Mouse (Mus musculus) right cerebral cortex, postnatal 4 days (tissue): Measurements from ENCODE around the gene Usp5.
A peak's percentile ranks its signal among the peaks of the same experiment; 100 is the strongest.
"Not testable (repeated sequence)": the region's sequence is repeated elsewhere in the genome, so short reads cannot be mapped to it uniquely, and the experiment has no call there.

Experiments
- DNase-seq: peaks from one replicate; pipeline ENCODE4 v3.0.0-alpha.2; 2022

Usp5 gene

GRCm38 (mm10) chr6:124810566-124811402, 18.5 kb downstream of the Usp5 start:
- not testable (repeated sequence) for DNase-seq

DNA sequence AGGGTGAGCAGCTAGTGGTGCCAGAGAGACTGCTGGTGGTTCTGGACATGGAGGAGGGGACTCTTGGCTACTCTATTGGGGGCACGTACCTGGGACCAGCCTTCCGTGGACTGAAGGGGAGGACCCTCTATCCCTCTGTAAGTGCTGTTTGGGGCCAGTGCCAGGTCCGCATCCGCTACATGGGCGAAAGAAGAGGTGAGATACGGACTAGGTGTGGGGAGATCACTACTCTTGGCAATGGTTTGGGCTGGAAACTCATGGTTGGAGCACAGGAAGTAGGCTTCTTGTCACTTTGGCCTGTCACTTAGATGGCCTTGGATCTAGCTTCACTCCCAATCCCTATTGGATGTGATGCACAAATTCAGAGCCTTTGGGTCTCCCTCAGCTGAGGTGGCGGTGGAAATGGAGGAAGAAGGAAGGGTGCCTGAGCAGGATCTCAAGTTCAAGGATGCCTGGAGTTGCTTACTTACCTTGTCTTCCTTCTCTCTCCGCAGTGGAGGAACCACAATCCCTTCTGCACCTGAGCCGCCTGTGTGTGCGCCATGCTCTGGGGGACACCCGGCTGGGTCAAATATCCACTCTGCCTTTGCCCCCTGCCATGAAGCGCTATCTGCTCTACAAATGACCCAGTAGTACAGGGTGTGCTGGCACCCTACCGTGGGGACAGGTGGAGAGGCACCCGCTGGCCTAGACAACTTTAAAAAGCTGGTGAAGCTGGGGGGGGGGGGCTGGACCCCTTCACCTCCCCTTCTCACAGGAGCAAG, 19.3 kb downstream of the Usp5 start:
- DNase-seq: no peak

DNA sequence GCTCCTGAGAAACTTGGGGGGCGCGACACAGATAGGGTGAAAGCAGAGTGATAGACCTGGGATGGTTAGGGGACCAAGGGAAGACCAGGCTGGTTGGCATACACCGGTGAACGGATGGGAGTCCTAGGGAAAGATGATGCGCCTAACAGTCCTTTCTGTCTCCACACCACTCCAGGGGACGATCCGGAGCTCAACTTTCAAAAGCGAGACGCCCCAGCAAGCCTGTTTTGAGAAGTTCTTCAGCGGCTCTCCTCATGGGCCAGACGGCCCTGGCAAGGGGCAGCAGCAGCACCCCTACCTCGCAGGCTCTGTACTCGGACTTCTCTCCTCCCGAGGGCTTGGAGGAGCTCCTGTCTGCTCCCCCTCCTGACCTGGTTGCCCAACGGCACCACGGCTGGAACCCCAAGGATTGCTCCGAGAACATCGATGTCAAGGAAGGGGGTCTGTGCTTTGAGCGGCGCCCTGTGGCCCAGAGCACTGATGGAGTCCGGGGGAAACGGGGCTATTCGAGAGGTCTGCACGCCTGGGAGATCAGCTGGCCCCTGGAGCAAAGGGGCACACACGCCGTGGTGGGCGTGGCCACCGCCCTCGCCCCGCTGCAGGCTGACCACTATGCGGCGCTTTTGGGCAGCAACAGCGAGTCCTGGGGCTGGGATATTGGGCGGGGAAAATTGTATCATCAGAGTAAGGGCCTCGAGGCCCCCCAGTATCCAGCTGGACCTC, 20.1 kb downstream of the Usp5 start:
- peak; percentile 69 for DNase-seq

DNA sequence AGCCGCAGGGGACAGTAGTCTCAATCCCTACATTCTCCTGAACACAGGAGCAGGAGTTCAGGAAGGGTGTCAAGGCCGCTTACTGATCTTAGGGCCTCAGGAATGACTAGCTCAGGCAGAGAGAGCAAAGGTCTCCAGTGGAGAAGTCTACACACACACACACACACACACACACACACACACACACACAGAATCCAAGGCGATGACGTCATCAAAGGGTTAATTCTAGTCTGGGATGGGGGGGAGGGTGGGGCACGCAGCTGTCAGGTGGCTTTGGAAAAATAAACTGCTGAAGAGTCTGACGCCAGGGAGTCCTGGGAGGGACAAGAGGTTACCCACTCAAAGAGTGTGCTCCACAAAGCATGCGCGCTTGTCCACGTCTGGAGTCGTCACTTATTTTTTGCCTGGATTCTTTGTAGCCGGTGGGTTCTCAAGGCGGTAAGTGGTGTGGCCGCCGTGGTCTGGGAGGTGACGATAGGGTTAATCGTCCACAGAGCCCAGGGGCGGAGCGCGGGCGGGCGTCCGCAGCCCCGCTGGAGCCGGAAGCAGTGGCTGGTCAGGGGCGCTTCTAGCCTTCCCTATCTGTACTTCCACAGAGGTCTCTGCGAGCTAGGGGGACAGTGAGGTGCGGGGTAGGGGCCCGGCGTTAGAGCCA, 20.8 kb downstream of the Usp5 start, which contains the start of gene Spsb2:
Gene Spsb2 (plus strand): TSS at position 304 of the 655 bp plus-strand sequence.
- DNase-seq: peak; percentile 55

DNA sequence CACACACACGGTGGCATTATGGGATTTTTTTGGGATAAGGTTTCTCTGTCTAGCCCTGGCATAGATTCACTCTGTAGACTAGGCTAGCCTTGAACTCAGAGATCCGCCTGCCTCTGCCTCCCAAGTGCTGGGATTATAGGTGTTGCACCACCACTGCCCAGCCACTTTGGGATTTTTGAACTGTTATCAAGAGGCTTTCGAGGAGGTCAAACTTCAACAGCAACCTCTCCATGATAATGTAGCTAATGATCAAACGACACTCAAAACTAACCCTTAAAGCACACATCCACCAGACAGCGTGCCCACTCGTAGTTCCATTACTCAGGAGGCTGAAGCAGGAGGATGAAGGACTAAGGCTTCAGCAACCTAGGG, 21.3 kb downstream of the Usp5 start:
- DNase-seq: no peak

GRCm38 (mm10) chr6:124807366-124807765, 21.9 kb downstream of the Usp5 start:
- DNase-seq: no peak

DNA sequence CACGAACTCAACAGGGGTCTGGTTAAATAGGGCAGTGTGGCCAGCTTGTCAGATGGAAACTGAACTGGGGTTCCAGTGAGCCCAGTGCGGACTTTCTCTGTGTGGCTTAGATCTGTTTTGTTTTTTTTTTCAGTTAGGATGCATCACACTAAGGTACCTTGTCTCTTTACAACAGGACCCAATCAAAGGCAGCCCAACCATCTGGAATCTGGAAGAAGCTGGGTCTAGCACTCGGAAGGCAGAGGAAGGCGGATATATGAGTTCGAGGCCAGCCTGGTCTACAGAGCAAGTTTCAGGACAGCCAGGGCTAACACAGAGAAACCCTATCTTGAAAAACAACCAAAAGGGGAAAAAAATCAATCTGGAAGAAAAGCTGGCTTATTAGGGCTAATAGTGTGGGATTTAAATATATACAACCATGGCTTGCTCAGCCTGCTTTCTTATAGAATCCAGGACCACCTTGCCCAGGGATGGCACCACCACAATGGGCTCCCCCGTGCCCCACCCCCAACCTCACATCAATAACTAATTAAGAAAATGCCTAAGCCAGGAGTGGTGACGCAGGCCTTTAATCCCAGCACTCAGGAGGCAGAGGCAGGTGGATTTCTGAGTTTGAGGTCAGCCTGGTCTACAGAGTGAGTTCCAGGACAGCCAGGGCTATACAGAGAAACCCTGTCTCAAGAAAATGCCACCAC, 22.7 kb downstream of the Usp5 start:
- no peak for DNase-seq

- DNase-seq: peak; percentile 95
Measured at GRCm38 (mm10) chr6:124805341-124806321, 23.7 kb downstream of the Usp5 start.

GRCm38 (mm10) chr6:124804341-124804740, 24.9 kb downstream of the Usp5 start:
- DNase-seq: no peak

GRCm38 (mm10) chr6:124803691-124804090, 25.6 kb downstream of the Usp5 start:
- not testable (repeated sequence) for DNase-seq

GRCm38 (mm10) chr6:124803061-124803460, 26.2 kb downstream of the Usp5 start:
- no peak for DNase-seq

DNA sequence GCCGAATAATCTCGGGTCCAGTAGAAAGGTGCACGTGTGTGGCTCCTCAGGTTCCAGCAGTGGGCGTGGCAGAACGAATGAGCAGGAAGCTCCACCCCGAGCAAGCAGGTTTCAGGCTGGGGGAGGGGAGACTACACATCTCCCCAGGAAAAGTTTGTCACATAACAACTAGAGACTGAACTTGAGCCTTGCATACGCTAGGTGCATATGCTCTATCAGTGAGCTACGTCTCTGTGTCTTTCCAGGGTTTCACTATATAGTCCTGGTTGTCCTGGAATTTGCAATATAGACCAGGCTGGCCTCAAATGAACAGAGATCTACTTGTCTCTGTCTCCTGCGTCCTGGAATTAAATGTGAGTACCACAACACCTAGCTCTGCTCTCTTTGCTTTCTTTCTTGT, 26.9 kb downstream of the Usp5 start:
- not testable (repeated sequence) for DNase-seq

- DNase-seq: no peak
Measured at GRCm38 (mm10) chr6:124796200-124796599, 33.1 kb downstream of the Usp5 start.

DNA sequence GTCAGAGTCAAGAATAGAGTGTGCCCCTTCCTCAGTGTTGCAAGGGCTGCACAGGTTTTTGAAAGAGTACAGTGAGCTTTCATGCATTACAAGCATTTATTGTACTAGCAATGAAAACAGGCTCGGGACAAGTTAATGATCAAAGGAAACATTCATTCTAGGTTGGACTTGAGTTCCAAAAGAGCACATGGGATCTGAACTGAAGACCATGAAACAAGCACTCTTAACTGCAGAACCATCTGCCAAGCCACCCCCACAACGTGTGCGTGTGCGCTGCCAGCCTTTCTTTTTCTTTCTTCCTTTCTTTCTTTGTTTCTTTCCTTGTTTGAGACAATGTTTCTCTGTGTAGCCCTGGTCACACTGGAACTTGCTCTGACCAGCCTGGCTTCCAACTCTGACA, 33.5 kb downstream of the Usp5 start:
- no peak for DNase-seq

DNA sequence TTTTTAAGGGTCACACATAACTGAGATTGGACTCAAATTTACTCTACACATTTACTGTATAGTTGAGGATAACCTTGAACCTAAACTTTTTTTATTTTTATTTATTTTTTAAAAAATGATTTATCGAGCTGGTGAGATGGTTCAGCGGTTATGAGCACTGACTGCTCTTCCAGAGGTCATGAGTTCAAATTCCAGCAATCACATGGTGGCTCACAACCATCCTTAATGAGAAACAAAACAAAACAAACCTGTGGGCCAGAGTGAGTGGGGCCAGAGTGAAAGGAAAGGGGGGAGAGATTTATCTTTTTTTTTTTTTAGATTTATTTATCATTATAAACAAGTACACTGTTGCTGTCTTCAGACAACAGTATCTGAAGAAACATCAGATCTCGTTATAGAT, 37.4 kb downstream of the Usp5 start:
- DNase-seq: no peak

DNA sequence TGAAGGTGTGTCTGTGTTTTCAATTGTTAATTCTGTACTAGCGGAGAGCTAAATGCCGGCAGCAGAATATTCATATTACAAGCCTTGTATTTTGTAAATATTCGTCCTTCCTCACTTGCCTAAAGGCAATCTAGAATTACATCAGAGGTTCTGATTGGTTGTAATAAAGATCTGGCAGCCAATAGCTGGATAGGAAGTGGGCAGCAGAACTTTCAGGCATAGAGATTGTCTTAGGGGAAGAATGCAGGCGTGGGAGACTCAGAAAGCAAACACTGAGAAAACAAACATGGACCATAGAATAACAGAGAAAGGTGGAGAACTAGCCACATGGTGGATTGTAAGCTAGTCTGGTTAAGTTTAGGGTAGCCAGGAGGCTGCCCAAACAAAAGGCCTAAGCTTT, 39.2 kb downstream of the Usp5 start:
- DNase-seq: no peak

GRCm38 (mm10) chr6:124789519-124789918, 39.8 kb downstream of the Usp5 start:
- DNase-seq: no peak

GRCm38 (mm10) chr6:124787722-124788121, 41.6 kb downstream of the Usp5 start:
- DNase-seq: no peak

DNA sequence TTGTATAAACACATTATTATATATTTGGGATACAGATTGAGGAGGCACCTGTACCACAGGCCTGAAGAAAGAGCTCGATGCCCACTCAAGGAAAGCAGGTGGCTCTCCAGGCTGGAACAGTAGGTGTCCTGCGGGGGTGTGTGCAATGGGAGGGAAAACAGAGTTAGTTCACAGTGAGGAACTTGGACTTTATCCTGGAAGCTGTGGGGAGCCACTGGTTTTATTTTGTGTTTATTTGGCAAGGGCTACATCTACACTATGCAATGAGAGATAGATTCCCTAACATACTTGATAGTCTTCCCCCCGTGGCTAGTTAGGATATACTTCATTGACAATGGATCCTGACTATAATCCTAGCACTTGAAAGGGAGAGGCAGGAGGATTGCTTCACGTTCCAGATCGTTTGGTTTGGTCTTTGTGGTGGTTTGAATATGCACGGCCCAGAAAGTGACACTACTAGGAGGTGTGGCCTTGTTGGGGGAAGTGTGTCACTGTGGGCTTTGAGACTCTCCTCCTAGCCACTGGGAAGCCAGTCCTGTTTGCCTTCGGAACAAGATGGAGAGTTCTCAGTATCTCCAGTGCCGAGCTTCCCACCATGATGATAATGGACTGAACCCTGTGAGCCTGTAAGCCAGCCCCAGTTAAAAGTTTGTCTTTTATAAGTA, 42.4 kb downstream of the Usp5 start:
- no peak for DNase-seq

GRCm38 (mm10) chr6:124782436-124782835, 46.8 kb downstream of the Usp5 start:
- no peak for DNase-seq
